Mouse (Mus musculus): ENCODE data around the gene Stox2. TPM values are rescaled to one million over a fixed set of nuclear protein-coding genes. Genes with fewer than 3 reads are reported as not detected.

Stox2 gene
- polyA plus RNA-seq, 1 experiment from 2014 or later, result 22.3 TPM

DNA sequence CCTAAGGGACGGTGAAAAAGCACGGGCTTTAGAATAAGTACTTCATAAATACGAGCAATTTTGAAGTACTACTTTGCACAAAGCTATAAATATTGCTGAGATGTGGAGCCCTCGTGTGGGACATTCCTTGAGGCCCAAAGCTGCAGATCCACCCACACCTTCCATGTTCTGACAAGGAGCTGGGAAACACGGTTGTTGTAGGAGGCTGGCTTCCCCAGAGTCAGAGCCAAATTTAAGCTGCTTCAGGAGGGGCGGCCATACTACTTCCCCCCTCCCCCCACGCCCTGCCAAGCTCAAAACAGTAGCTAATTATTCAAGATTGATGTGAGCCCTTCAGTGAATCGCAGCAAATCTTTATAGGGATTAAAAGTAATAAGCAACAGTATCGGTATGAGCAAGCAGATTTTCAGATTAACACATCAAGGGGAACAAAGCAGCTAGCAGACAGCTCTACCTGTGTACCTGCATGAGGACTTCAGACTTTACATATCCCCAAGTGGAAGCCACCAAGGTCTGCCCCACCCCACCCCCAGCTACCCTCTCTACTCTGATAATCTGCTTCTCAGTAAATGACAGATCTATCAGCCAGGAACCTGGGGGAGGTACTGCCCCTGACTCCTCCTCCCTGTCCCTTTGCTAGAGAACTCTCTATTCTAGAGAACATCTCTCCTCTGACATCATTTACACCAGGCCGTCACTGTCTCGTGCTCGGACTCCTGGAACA lies 185.2 kb downstream of the Stox2 start:
- Histone ChIP-seq H3K9ac (no peak overlapping the region), H3K4me2 (no peak overlapping the region), H3K4me1 (peaks cover 18% of the 10 kb centered on the region), H3K4me3 (no peak overlapping the region), H3K36me3 (no peaks in the 10 kb centered on the region), H3K27ac (no peak overlapping the region), H3K27me3 (no peaks in the 10 kb centered on the region), H3K9me3 (no peaks in the 10 kb centered on the region)
- 44% methylated on average over 12 of the region's 12 CpGs for WGBS
- no peak for ATAC-seq (ENCODE audit: insufficient number of reproducible peaks, insufficient read depth, low FRiP score, low TSS enrichment, low read depth)

DNA sequence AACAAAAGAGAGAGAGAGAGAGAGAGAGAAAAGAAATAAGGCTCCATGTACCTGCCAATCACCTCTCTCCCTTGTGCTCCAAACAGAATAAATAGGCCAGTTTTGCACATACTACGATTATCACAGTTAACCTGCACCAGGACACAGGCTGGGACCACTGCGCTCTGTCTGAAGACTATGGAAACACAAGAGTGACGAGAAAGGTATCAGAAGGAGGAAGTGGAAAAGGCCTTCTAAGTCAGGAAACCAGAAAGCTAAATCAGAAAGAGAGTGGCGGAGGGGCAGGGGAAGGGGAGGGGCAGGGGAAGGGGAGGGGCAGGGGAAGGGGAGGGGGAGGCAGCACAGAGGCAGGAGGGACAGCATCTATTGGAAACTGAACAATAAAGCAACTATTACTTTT lies 195.3 kb downstream of the Stox2 start:
- Histone ChIP-seq H3K4me2 (no peak overlapping the region), H3K9ac (no peak overlapping the region), H3K27me3 (no peaks in the 10 kb centered on the region), H3K4me3 (no peak overlapping the region), H3K36me3 (no peaks in the 10 kb centered on the region), H3K27ac (no peak overlapping the region), H3K4me1 (peaks cover 10% of the 10 kb centered on the region; the same call in 1 of the 2 replicates), H3K9me3 (no peaks in the 10 kb centered on the region)
- ATAC-seq (ENCODE audit: insufficient number of reproducible peaks, insufficient read depth, low FRiP score, low TSS enrichment, low read depth), result no peak
- 83% methylated on average over 4 of the region's 4 CpGs for WGBS

DNA sequence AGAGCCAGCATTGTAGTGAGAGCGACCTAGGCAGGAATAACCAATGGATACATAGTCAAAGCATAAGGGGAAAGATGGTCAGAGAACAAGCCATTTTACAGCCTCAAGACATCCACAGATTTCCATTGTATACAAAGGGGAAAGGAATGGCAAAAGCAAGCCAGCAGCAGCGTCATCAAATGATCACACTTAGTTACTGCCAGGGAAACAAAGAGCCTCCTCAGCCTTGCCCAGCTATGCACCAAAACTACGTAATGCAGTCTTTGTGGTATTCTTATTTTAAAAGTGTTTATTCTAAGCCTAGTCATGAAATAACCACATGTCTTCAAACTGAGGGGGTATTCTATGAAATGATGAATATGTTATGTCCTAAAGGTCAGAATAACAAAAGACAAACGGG lies 201.0 kb downstream of the Stox2 start:
- Histone ChIP-seq H3K36me3 (no peaks in the 10 kb centered on the region), H3K9me3 (no peaks in the 10 kb centered on the region), H3K27me3 (no peaks in the 10 kb centered on the region), H3K4me1 (peaks cover 44% of the 10 kb centered on the region), H3K4me3 (no peak overlapping the region), H3K4me2 (no peak overlapping the region), H3K27ac (no peak overlapping the region), H3K9ac (no peak overlapping the region)
- ATAC-seq (ENCODE audit: insufficient number of reproducible peaks, insufficient read depth, low FRiP score, low TSS enrichment, low read depth), result no peak
- 68% methylated on average over 4 of the region's 4 CpGs for WGBS

DNA sequence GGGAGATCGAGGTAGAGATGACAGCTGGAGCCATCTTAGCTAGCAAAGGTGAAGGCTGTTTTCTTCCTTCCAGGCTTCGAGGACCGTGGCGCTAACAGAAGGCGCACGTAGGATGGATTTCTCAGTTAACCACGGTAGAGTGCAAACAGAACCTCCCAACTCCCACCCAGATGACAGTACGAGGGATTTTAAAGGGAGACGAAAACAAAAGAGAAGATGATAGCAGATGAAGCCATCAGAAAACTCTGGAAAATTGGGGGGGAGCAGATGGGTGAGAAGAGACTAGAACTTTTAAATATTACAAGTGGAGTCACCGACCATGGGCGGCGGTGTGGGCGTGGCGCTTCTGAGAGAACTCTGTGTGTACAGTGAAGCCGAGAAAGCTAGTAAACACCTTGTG lies 202.0 kb downstream of the Stox2 start:
- no peaks in the 10 kb centered on the region for H3K27me3 ChIP-seq
- ATAC-seq (ENCODE audit: insufficient number of reproducible peaks, insufficient read depth, low FRiP score, low TSS enrichment, low read depth), result no peak
- no peak overlapping the region for H3K4me3 ChIP-seq
- H3K4me1 ChIP-seq, result peaks cover 48% of the 10 kb centered on the region
- no peaks in the 10 kb centered on the region for H3K9me3 ChIP-seq
- H3K9ac ChIP-seq, result no peak overlapping the region
- WGBS, result 88% methylated on average over 15 of the region's 15 CpGs
- no peak overlapping the region for H3K4me2 ChIP-seq
- H3K36me3 ChIP-seq, result no peaks in the 10 kb centered on the region
- H3K27ac ChIP-seq, result no peak overlapping the region

DNA sequence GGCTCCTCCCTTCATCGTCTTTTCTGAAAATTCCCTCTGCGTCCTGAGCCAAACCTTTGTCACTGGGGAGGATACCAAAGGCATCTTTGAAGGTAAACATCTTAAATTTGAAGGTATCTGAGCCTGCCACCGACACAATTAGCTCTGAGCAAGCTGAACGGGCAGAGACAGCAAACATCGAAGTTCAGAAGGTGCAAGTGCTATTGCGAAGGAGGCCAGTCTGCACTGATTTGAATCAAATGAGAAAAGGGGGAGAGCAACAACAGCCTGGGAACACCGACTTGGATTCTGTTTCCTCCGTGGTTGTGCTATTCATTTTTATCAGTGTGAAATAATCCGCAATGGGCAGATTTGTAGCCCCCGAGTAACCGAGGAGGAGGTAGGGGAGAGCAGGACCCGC lies 202.5 kb downstream of the Stox2 start:
- Histone ChIP-seq H3K36me3 (no peaks in the 10 kb centered on the region), H3K27ac (peak overlapping the region; percentile 69), H3K4me1 (peaks cover 45% of the 10 kb centered on the region), H3K4me3 (no peak overlapping the region), H3K9me3 (no peaks in the 10 kb centered on the region), H3K27me3 (no peaks in the 10 kb centered on the region), H3K4me2 (peak overlapping the region; percentile 65), H3K9ac (no peak overlapping the region)
- no peak for ATAC-seq (ENCODE audit: insufficient number of reproducible peaks, insufficient read depth, low FRiP score, low TSS enrichment, low read depth)
- WGBS, result 69% methylated on average over 12 of the region's 12 CpGs

DNA sequence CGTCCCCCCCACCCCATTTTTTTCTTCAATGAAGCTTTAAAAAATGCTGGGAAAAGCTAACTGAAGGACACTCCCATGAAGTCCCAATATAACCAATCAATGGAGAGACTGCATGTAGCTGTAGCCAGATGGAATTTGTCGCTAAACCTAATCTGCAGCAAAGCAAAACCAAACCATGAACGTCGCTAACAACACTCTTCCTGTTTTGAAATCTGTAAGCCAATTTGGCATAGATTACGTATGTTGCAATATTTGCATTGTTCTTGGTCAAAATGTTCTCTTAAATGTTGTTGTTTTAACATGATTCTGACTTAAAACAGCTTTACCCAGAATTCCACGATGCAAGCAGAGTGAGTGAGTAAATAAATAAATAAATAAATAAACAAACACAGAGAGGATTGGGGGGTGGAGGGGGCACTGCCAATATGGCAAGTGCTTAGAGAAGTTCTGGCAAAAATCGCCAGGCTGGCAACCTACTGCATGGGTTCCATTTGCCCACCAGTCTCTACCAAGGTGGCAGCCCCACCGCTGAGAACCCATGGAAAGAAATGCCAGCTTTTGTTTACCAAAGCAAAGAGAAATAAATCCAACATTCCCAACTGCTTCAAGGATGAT lies 203.0 kb downstream of the Stox2 start:
- no peak for ATAC-seq (ENCODE audit: insufficient number of reproducible peaks, insufficient read depth, low FRiP score, low TSS enrichment, low read depth)
- Histone ChIP-seq H3K9me3 (no peaks in the 10 kb centered on the region), H3K4me1 (peaks cover 41% of the 10 kb centered on the region), H3K4me2 (peak overlapping the region; percentile 65), H3K4me3 (peak overlapping the region; percentile 41), H3K9ac (no peak overlapping the region), H3K27me3 (no peaks in the 10 kb centered on the region), H3K36me3 (no peaks in the 10 kb centered on the region), H3K27ac (peak overlapping the region; percentile 69)
- WGBS, result 29% methylated on average over 8 of the region's 8 CpGs

DNA sequence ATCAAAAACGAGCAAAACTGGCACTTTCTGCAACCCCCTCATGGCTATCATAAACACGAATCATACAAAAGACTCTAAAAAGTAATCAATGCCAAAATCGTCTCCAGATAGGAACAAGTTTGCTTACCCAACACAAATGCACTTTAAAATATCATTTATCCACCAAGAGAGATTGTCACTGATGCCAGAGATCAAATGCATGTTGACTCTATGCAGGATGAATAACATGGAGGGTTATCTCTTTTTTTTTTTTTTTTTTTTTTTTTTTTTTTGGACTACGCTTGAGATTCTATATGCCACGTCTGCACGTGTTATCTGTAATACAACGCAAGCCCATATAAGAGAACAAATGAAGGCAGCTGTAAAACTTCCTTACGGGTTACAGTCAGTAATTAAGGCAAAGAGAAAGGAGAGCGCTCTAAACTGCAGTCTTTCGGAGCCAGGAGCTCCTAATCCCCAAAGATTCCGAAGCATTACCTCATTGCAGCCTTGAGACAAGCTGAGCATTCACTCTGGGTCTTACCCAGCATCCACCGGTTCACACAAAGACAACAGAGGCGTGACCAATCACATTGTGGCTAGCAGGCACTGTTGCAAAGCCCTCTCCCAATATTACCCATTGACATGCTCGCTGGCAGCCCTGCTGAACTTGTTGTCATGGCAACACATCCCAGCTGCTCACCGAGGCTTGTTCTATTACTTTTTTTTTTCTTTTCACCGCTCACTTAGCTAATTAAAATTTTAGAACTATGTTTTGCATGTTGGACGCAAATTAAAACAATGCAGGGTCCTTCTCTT lies 203.8 kb downstream of the Stox2 start:
- ATAC-seq (ENCODE audit: insufficient number of reproducible peaks, insufficient read depth, low FRiP score, low TSS enrichment, low read depth), result peak; percentile 89
- H3K9me3 ChIP-seq, result no peaks in the 10 kb centered on the region
- no peaks in the 10 kb centered on the region for H3K36me3 ChIP-seq
- peak overlapping the region; percentile 41 for H3K4me3 ChIP-seq
- peak overlapping the region; percentile 69 for H3K27ac ChIP-seq
- peak overlapping the region; percentile 57 for H3K9ac ChIP-seq
- H3K4me1 ChIP-seq, result peaks cover 41% of the 10 kb centered on the region
- no peaks in the 10 kb centered on the region for H3K27me3 ChIP-seq
- WGBS, result 12% methylated on average over 17 of the region's 17 CpGs
- H3K4me2 ChIP-seq, result peak overlapping the region; percentile 65

DNA sequence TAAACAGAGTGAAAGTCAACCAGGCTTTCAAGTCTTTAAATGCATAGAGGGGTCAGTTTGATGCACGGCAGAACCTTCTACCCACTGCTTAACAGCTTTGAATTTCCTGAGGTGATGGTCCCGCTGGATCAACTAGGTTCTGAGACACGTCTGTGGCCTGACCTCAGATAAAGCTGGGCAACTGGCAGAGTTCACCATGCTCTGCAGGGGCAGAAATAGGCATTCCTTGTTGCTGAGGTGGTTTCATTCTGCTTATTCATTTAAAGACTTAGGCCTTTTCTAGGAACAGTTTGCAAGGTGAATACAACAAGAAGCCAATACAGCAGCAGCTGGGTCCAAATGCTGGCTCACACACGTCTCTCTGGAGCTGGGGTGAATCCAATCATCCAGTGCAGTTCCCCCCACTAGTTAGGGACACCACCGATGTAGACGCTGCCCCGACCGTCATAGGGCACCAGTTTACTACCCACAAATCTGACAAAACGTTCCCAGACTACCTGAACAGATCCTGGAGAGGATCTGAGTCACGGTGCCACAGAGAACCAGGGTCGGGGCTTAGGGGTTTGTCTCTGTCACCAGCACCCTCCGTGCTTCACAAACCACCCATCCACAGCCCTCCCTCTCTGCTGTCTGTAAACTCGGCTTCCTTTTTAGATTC lies 204.6 kb downstream of the Stox2 start:
- Histone ChIP-seq H3K4me2 (peak overlapping the region; percentile 65), H3K36me3 (no peaks in the 10 kb centered on the region), H3K27me3 (no peaks in the 10 kb centered on the region), H3K27ac (no peak overlapping the region), H3K4me1 (peaks cover 38% of the 10 kb centered on the region), H3K9ac (0 out of 2 replicates have a peak overlapping the region, but pooled peaks have one; percentile 27), H3K9me3 (no peaks in the 10 kb centered on the region), H3K4me3 (peak overlapping the region; percentile 41)
- WGBS, result 64% methylated on average over 13 of the region's 13 CpGs
- no peak for ATAC-seq (ENCODE audit: insufficient number of reproducible peaks, insufficient read depth, low FRiP score, low TSS enrichment, low read depth)

DNA sequence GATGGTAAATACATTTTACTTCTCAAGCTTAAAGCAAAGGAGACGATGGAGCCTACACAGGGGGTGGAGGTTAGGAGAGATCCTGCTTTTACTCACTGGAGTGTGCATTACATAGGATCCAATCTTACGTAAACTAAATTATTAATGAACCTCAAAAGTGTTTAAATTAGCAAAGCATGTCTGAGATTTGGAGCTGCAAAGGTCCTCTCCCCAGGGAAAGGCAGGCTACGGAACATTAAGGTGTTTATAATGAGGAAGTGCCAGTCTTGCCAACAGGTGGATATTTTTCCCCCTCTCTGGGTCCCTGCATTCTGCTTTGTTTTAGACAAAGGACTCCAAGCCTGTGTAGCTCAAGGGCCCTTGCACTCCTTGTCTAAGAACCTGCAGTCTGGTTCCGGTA lies 205.3 kb downstream of the Stox2 start:
- Histone ChIP-seq H3K4me1 (peaks cover 38% of the 10 kb centered on the region), H3K4me3 (no peak overlapping the region), H3K9ac (no peak overlapping the region), H3K4me2 (no peak overlapping the region), H3K27me3 (no peaks in the 10 kb centered on the region), H3K36me3 (no peaks in the 10 kb centered on the region), H3K27ac (no peak overlapping the region), H3K9me3 (no peaks in the 10 kb centered on the region)
- 73% methylated on average over 4 of the region's 4 CpGs for WGBS
- ATAC-seq (ENCODE audit: insufficient number of reproducible peaks, insufficient read depth, low FRiP score, low TSS enrichment, low read depth), result no peak

DNA sequence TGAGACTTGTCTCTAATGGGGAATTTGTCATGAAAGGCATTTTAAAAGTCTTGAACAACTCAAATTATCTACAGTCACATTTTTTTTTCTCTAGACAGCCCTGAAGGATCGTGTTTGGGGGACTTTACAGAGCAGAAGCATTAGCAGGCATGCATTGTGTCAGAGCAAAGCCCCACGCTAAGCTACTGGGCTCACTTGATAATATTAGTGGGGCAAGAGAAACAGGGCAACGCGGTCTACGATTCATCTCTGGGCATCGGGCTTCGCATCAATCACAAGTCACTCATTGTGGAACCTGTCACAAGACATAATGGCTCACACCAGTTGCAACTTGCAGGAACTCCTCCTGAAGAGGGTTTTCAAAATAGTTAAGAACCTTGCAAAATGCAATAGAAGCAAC lies 205.9 kb downstream of the Stox2 start:
- no peak overlapping the region for H3K4me2 ChIP-seq
- ATAC-seq (ENCODE audit: insufficient number of reproducible peaks, insufficient read depth, low FRiP score, low TSS enrichment, low read depth), result no peak
- H3K9me3 ChIP-seq, result no peaks in the 10 kb centered on the region
- no peaks in the 10 kb centered on the region for H3K27me3 ChIP-seq
- 59% methylated on average over 7 of the region's 7 CpGs for WGBS
- no peaks in the 10 kb centered on the region for H3K36me3 ChIP-seq
- H3K4me1 ChIP-seq, result peaks cover 38% of the 10 kb centered on the region
- no peak overlapping the region for H3K4me3 ChIP-seq
- no peak overlapping the region for H3K9ac ChIP-seq
- H3K27ac ChIP-seq, result no peak overlapping the region

DNA sequence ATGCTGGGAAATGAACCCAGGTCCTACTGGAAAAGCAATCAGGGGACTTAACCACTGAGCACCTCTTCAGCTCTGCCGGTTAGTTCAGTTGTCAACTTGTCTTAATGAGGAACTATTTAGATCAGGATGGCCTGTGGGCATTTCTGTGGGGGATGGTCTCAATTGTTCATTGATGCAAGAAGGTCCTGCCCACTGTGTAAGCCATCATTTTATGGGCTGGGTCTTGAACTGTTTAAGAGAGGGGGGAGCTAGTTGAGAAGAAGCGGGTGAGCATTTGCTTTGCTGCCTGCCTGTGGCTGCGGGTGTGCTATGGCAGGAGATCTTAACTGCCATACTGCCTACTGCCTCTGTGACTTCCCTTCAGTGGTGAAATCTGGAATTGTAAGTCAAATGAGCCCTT lies 214.1 kb downstream of the Stox2 start:
- H3K9me3 ChIP-seq, result no peaks in the 10 kb centered on the region
- no peaks in the 10 kb centered on the region for H3K27me3 ChIP-seq
- H3K27ac ChIP-seq, result no peak overlapping the region
- H3K9ac ChIP-seq, result no peak overlapping the region
- no peaks in the 10 kb centered on the region for H3K36me3 ChIP-seq
- no peak overlapping the region for H3K4me2 ChIP-seq
- H3K4me1 ChIP-seq, result 0 out of 2 replicates have a peak, but pooled peaks cover 7% of the 10 kb centered on the region
- H3K4me3 ChIP-seq, result no peak overlapping the region
- no peak for ATAC-seq (ENCODE audit: insufficient number of reproducible peaks, insufficient read depth, low FRiP score, low TSS enrichment, low read depth)
- 26% methylated on average over 3 of the region's 3 CpGs for WGBS

Data from embryonic facial prominence, embryonic 13.5 days (tissue).